Mouse (Mus musculus) embryo, embryonic 9.5 days (tissue): Measurements from ENCODE around the gene Shank2.

Experiments
- DNase-seq: peaks from one replicate; pipeline ENCODE4 v3.0.0-alpha.2; 2017; ENCODE audit errors: extremely low spot score

Shank2 gene

GRCm38 (mm10) chr7:144228683-144229082 is 227.0 kb downstream of the Shank2 start:
- DNase-seq, result no peak

DNA sequence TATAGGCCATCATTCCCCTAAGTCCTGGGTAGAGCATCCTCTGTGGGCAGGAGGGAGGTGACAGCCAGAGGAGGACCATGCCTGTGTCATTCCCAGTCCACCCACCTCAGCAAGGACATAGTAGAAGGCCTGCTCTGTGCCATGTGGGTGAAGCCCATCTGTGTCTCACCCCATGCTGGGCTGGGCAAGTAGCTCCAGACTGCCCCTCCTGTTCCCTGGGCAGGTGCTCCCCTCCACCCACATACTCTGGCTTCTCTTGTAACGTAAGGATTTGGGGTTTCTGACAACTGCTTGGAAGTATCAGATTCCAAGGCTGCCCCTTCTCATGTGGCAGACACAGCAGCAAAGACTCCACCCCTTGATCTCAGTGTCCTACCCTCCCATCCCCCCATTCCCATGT is 227.7 kb downstream of the Shank2 start:
- no peak for DNase-seq

DNA sequence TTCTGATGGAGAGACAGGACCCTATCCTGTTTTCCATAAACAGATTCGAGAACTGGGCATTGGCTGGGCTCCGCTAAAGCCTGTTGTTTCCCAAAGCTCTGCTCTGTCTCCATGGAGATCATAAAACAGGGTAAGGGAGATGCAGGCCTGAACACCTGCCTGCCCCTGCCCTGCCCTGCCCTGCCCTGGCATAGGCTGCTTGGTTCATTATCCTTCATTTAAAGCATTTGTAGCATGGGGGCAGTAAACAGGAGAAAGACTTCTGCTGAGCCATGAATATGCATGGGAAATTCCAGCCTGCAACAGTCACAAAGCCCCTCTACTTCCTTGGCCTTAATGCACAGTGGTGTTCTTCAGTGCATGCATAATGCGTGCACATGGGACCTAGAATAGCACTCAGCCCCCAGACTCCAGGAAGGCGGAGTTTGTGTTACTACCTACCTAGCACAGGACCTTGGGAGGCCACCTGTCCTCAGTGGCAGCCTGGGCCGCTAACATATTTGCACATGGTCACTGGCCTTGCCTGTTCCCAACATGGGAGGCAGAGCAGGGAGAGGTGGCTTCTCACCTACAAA is 230.5 kb downstream of the Shank2 start:
- no peak for DNase-seq

DNA sequence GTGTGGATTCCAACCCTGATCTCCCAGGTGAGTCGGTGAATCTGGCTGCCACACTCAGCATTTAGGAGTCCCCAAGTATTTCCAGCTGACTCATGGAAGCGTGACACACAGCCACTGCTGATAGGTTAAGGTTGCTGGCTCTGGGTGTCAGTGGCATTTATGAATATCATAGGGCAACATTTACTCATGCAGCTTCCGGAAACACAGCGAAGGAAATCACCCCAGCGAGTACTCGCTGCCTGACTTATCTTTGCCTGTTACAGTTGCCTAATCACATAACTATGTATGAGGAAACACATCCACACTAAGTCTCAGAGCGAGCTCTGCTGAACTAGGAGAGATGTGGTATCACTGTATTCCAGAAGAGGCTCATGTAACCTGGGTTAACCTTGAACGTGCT is 231.8 kb downstream of the Shank2 start:
- no peak for DNase-seq

DNA sequence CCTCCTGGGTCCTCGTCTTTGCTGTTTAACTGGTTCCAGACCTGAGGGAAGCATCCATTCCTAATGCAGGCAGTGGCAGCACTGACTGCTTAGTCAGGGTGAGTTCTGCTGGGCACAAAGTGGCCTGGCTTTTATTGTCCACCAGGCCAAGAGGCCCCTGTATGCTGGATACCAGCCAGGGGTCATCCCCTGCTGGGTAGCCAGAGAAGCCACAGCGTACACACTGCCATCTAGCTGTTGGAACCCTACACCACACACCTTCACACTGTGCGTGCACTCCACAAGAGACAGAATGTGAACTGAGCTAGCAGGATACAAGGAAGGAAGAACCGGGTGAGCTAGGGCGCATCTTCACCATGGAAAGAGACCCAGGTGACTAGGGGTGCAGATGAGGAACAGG is 233.1 kb downstream of the Shank2 start:
- DNase-seq, result no peak

DNA sequence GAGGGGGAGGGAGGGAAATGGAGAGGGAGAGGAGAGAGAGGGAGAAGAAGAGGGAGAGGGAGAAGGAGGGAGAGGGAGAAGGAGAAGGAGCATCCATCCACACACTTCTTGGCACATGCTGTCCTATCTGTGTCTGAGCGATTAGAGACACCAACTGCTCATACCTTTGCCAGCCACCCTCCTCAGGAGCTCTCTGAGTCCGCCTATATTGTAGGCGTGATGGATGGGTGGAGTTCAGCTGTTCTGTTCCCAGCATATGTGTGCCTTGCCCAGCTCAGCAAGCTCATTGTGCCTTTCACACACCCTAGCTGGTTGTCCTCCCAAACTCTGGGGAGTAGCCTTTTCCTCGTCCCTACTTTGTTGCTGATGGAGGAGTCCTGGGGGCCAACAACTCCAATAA is 233.8 kb downstream of the Shank2 start:
- no peak for DNase-seq

GRCm38 (mm10) chr7:144236802-144237201 is 235.1 kb downstream of the Shank2 start:
- DNase-seq, result no peak

GRCm38 (mm10) chr7:144238409-144238808 is 236.7 kb downstream of the Shank2 start:
- DNase-seq, result peak; percentile 37

DNA sequence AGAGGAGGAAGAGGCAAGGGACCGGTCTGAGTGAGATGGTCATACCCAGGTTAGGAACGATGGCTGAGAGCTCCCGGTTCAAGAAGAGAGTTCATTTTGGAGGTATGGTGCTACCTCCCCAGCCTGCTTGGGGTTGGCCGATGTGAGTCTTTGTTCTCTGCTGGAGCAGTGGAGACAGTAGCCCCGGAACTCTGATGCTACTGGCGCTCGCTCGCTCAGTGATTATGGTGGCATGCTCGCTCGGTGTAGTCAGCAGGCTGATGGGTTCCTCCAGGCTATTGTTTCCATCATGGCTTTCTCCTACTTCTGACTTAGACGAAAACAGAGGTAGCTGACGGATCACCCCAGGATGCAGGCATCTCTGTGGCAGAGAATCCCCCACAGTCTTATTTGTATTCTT is 237.3 kb downstream of the Shank2 start:
- no peak for DNase-seq

- DNase-seq, result no peak
These were observed 238.0 kb downstream of the Shank2 start for GRCm38 (mm10) chr7:144239571-144240370.

- DNase-seq, result no peak
These were observed 239.1 kb downstream of the Shank2 start for GRCm38 (mm10) chr7:144240736-144241343.

DNA sequence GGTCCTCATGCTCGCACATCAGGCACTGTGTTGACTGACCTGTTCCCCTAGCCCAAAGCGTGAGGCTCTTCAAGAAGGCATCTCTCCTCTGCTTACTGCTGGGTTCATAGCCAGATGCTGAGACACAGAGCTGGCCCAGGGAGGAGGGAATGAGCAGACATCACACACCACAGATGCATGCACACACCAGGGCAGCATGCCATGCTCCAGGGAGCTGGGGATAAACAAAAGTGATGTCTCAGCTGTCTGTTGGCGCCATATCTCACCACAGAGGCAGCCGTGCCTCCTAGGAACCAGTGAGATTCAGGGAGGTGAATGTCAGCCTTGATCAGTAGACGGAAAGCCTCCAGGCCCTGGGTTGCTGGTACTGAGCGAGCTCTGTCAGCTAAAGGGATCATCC is 242.5 kb downstream of the Shank2 start:
- DNase-seq, result no peak

DNA sequence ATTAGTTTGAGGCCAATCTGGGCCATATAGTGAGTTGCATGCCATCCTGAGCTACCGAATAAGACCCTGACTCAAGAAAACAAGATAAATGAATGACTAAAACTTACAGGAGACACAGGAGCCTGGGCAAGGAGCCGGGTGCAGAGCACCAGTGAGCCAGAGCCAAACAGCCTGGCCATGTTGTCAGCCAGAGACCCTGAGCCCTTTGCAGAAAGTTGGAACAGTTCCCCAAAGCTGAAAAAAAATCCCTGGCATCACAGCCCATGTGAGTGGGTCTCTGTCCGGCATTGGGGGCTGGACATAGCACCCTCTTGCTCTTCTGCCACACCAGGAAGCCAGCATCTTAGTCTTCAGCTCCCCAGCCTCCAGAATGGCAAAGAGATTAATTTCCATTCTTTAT is 244.5 kb downstream of the Shank2 start:
- no peak for DNase-seq

DNA sequence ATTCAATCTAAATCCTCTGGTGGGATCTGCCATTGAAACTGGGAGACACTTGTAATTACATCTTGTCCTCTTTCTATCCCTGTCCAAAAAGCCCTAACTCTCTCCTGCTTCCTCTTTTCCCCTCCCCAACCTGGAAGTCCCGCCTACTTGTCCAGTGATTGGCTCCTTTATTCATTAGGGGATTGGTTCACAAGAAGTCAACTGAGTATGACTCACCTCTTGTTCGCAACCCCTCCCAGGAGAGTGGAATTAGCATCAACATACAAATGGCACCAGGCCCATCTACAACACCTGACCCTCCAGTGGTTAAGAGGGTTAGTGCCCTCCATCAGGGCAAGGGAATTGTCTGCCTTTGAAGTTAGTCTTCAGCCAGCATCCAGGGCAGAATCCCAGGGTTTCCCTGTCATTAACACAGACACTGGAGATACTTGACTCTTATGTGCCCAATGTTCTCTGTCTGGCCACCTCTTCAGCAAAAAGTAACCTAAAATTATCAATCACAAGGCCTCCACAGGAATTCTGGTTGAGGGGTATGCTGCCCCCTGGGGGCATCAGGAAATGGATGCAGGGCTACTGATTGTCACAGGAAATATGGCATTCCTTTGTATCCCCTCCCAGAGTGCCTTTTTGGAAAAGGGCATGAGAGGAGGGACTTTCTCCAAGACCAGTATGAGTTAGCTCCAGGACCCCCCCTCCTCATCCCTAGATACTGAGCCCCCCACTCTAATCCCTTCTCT is 247.1 kb downstream of the Shank2 start:
- DNase-seq, result no peak

DNA sequence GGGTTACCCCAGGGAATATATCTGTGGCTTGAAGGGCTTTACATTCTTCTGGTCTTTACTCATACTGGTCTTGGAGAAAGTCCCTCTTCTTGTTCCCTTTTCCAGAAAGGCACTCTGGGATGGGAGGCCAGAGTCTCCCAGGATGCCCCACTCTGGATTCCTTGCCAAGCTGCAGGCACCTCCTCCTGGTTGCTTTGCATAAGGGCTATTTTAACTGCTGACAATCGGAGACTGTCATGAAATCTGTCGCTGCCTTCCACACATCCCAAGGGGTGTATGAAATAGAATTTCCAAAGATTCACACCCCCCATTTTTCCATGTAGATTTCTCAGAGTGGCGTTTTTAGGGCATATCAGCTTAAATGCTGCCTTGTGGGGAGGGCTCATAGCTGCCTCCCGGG is 249.1 kb downstream of the Shank2 start:
- no peak for DNase-seq

- DNase-seq, result no peak
These were observed 249.5 kb downstream of the Shank2 start for GRCm38 (mm10) chr7:144251250-144251649.

DNA sequence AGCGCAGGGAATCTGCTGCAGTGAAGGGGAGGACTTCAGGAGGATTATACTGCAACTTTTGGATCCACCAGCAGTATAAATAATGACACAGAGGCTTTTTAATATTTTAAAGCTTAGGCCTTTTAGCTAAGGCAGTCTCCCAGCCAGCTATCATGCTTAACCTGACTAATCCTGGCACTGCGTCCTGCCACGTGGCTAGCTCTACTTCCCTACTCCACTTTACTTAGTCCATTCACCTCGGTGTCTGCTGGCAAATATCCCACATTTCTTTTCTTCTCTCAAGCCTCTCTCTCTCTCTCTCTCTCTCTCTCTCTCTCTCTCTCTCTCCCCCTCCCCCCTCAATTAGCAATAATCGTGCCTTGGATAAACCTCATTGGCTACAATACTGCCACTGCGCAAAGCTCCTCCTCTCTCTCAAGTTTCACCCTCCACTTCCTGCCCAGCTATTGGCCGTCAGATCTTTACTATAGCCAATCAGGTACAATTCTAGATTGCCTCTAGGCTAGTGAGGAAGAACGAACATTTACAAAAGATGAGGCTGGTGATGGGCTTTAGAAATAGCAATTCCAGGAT is 253.0 kb downstream of the Shank2 start:
- peak; percentile 21 for DNase-seq

DNA sequence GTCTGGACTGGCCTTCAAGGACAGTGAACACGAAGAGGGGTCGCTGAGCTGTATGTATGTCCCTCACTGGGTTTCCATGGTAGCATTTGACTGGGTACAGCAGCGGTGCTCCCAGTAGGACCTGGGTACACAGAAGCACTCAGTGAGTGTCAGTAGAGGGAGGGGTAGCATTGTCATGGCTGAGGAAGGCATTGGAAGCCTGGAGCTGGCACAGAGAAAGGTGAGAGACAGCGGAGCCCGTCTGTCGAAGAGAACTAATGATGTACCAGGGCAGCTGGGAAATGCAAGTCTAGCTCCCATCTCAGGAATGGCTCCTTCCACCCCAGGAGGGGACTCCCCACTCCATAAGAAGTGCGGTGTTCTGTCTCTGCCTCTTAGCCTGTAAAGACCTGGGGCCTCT is 256.1 kb downstream of the Shank2 start:
- no peak for DNase-seq

- no peak for DNase-seq
These were observed 256.6 kb downstream of the Shank2 start for GRCm38 (mm10) chr7:144258332-144258731.

- DNase-seq, result no peak
These were observed 260.9 kb downstream of the Shank2 start for GRCm38 (mm10) chr7:144262666-144263065.

DNA sequence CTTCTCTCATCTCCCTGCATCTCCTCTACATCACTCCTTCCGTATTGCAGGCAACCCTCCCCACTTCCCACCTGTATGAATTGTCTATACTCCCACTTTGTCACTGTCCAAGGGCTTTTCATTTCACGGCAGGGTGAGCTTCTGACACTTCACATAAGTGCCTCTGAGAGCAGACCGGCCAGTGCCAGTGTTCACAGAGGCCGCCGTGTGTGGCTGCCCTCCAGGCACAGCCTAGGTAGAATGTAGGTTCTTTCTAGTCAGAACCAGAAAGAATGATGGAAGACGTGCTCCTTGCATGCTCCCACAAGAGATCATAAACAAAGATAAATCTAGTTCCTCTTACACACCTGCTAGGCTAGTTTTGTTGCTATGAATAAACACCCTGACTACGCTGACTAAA is 265.0 kb downstream of the Shank2 start:
- no peak for DNase-seq

- DNase-seq, result no peak
These were observed 266.6 kb downstream of the Shank2 start for GRCm38 (mm10) chr7:144268329-144268728.
